In genomic region chr7:124671117-124671516, GRCm38 (mm10) we compare ENCODE assay signal across 19 mouse cellular contexts.
DNase-seq lines count a peak whose midpoint lies in the region; ATAC-seq and TF ChIP-seq lines count a peak whose summit lies in the region.
"Had no signal": no experiment of that assay in that cellular context is flagged by ENCODE, and none has a peak within 500 bp of the region (broad histone marks: within the 10 kb centered on the region; RNA-seq: fewer than 3 reads in every experiment).

No protein-coding gene starts in this region.

- TF ChIP-seq POLR2A in embryonic fibroblast, embryonic 13.5 days (IDR thresholded peaks at IDR 0.05; ENCODE audit: low read depth, low read length) = no peak

- H3K9me3 ChIP-seq in lung, postnatal 0 days (ENCODE audit: low read length) = no peaks in the 10 kb centered on the region
- H3K9me3 ChIP-seq in forebrain, embryonic 15.5 days = no peaks in the 10 kb centered on the region
- H3K9me3 ChIP-seq: embryonic facial prominence, embryonic 15.5 days; forebrain, embryonic 10.5 days; heart, embryonic 10.5 days had no signal

- no peaks in the 10 kb centered on the region for H3K27me3 ChIP-seq in lung, postnatal 0 days (replicated peaks; ENCODE audit: insufficient read depth, low read length)
- H3K27me3 ChIP-seq in forebrain, embryonic 15.5 days = no peaks in the 10 kb centered on the region
- H3K27me3 ChIP-seq: embryonic facial prominence, embryonic 15.5 days had no signal

- no peak overlapping the region for H3K4me3 ChIP-seq in lung, postnatal 0 days (ENCODE audit: low read depth, low read length)
- H3K4me3 ChIP-seq in embryonic fibroblast, embryonic 13.5 days (ENCODE audit: insufficient read depth, low read length) = no peak overlapping the region
- no peak overlapping the region for H3K4me3 ChIP-seq in forebrain, embryonic 15.5 days
- H3K4me3 ChIP-seq: embryonic facial prominence, embryonic 15.5 days; forebrain, embryonic 10.5 days; heart, embryonic 10.5 days had no signal

- TF ChIP-seq CTCF in lung, postnatal 0 days (IDR thresholded peaks at IDR 0.05) = no peak
- no peak for TF ChIP-seq CTCF in embryonic fibroblast, embryonic 13.5 days (IDR thresholded peaks at IDR 0.05; ENCODE audit: borderline replicate concordance, insufficient read depth, low read length)

- no peak overlapping the region for H3K4me2 ChIP-seq in lung, postnatal 0 days (replicated peaks; ENCODE audit: low read depth, low read length)
- no peak overlapping the region for H3K4me2 ChIP-seq in forebrain, embryonic 15.5 days (replicated peaks)
- H3K4me2 ChIP-seq: embryonic facial prominence, embryonic 15.5 days had no signal

- peak; percentile 57 to 80 for DNase-seq in frontal cortex, adult 2 months (ENCODE audit: extremely low spot score in 1 of 2, low spot score in 1 of 2)
- DNase-seq in frontal cortex, postnatal 10 days (ENCODE audit: low spot score in 2 of 2) = no peak
- DNase-seq in layer of hippocampus, adult 11-12 months (ENCODE audit: low spot score) = peak; percentile 19
- no peak for DNase-seq in layer of hippocampus, postnatal 10 days (ENCODE audit: low spot score in 2 of 2)
- peak; percentile 51 for DNase-seq in lung, postnatal 0 days (ENCODE audit: low spot score)
- no peak for DNase-seq in lung, postnatal 10 days
- DNase-seq: adrenal gland, postnatal 36 days; cerebellum, adult 18-20 months; cerebellum, postnatal 25 days; gastrocnemius, postnatal 14 days; kidney, adult 18-20 months; liver; lung, postnatal 36 days had no signal

- H3K36me3 ChIP-seq in lung, postnatal 0 days (ENCODE audit: insufficient read depth, low read length) = no peaks in the 10 kb centered on the region
- H3K36me3 ChIP-seq in forebrain, embryonic 15.5 days = no peaks in the 10 kb centered on the region
- H3K36me3 ChIP-seq: embryonic facial prominence, embryonic 15.5 days; forebrain, embryonic 10.5 days; heart, embryonic 10.5 days had no signal

- no peak overlapping the region for H3K27ac ChIP-seq in lung, postnatal 0 days (ENCODE audit: low read length)
- peak overlapping the region; percentile 79; the same call in 1 of the 2 replicates for H3K27ac ChIP-seq in embryonic fibroblast, embryonic 13.5 days (ENCODE audit: insufficient read depth, low read length)
- H3K27ac ChIP-seq in forebrain, embryonic 15.5 days (replicated peaks) = no peak overlapping the region
- H3K27ac ChIP-seq: embryonic facial prominence, embryonic 15.5 days; forebrain, embryonic 10.5 days; heart, embryonic 10.5 days; kidney, postnatal 0 days had no signal

- ATAC-seq in lung, postnatal 0 days = peak; percentile 76
- ATAC-seq in forebrain, embryonic 15.5 days (replicated peaks) = no peak

- TF ChIP-seq EP300 in lung, postnatal 0 days (IDR thresholded peaks at IDR 0.05) = peak; percentile 82

- H3K9ac ChIP-seq in lung, postnatal 0 days (replicated peaks; ENCODE audit: low read depth) = no peak overlapping the region
- H3K9ac ChIP-seq in forebrain, embryonic 15.5 days (replicated peaks) = no peak overlapping the region
- H3K9ac ChIP-seq: embryonic facial prominence, embryonic 15.5 days had no signal

- H3K4me1 ChIP-seq in lung, postnatal 0 days (ENCODE audit: insufficient read depth, low read depth, low read length) = no peaks in the 10 kb centered on the region
- H3K4me1 ChIP-seq in embryonic fibroblast, embryonic 13.5 days (ENCODE audit: control insufficient read depth, insufficient read depth, low read length) = peaks cover 17% of the 10 kb centered on the region
- peaks cover 6% of the 10 kb centered on the region for H3K4me1 ChIP-seq in forebrain, embryonic 15.5 days
- H3K4me1 ChIP-seq: embryonic facial prominence, embryonic 15.5 days; heart, embryonic 10.5 days had no signal

Comparison
In these comparisons a context has a peak if more than half of its experiments do, and no peak if none do; other contexts are left out.
1. DNase-seq: peak in frontal cortex, adult 2 months (2 of 2), layer of hippocampus, adult 11-12 months (single experiment) and lung, postnatal 0 days (single experiment); none in frontal cortex, postnatal 10 days (0 of 2), layer of hippocampus, postnatal 10 days (0 of 2) and lung, postnatal 10 days (single experiment).